Mouse (Mus musculus): ENCODE data around the gene Arpc4. TPM values are rescaled to one million over a fixed set of nuclear protein-coding genes. Genes with fewer than 3 reads are reported as not detected.

The Arpc4 gene
- polyA plus RNA-seq, 1 experiment from 2014 or later: 241 TPM

DNA sequence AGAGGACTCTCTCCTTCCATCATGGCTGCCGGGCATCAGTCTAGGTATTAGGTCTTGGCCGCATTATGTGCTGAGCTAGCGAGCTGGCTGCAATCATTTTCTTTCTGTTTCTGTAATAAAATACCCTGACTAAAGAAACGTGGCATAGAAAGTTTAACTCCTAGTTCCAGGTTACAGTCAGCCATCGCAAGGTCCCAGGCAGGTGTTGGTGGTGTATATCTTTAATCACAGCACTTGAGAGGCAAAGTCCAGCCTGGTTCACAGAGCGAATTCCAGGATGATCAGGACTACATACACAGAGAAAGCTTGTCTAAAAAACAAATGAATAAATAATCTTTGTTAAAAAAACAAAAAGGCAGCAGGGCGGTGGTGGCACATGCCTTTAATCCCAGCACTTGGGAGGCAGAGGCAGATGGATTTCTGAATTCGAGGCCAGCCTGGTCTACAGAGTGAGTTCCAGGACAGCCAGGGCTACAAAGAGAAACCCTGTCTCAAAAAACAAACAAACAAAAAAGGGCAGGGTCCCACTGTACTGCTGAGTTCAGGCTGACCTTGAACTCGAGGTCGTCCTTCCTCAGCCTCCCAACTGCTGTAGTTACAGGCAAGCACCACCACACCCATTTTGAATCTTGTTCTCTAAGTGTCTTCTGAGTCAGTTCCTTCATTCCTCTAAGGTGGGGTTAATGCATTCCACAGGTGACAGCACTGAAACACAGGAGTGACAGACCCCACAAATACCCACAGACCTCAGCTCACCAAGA lies 18.5 kb downstream of the Arpc4 start:
- DNase-seq (ENCODE audit: low read depth, low spot score): no peak
- H3K27me3 ChIP-seq: no peaks in the 10 kb centered on the region
- ChIA-PET CTCF (no interaction called here), POLR2A (no interaction called here)
- no peak for ATAC-seq
- in situ Hi-C loops (cut with MboI; ENCODE audit: low pct_unique_long_range_greater_than_20kb): no loop called here
- TF ChIP-seq CTCF (IDR thresholded peaks at IDR 0.05): no peak

- in situ Hi-C loops (cut with MboI; ENCODE audit: low pct_unique_long_range_greater_than_20kb): no loop called here
Measured at GRCm38 (mm10) chr6:113402094-113402493, 24.2 kb downstream of the Arpc4 start.

GRCm38 (mm10) chr6:113404649-113405448 lies 26.9 kb downstream of the Arpc4 start:
- POLR2A ChIA-PET: interaction anchor here (0.9 kb wide), 1 partner anchor 15 kb away, joined by 4 read pairs; no protein-coding TSS in a partner anchor
- ATAC-seq: peak; percentile 72
- DNase-seq (ENCODE audit: low read depth, low spot score): peak; percentile 19
- no peak for TF ChIP-seq CTCF (IDR thresholded peaks at IDR 0.05)
- no peaks in the 10 kb centered on the region for H3K27me3 ChIP-seq
- in situ Hi-C loops (cut with MboI; ENCODE audit: low pct_unique_long_range_greater_than_20kb): no loop called here
- CTCF ChIA-PET: interaction anchor here (0.7 to 2.5 kb wide), 3 partner anchors 15 to 65 kb away, joined by 3 to 6 read pairs (median 3); no protein-coding TSS in a partner anchor

More at GRCm38 (mm10) chr6:113402094-113402493, 24.2 kb downstream of the Arpc4 start:
- ChIA-PET POLR2A (no interaction called here), CTCF (interaction anchor here (1.4 to 1.8 kb wide), 2 partner anchors 10 to 11 kb away, joined by 3 to 5 read pairs; no protein-coding TSS in a partner anchor)
- no peak for DNase-seq (ENCODE audit: low read depth, low spot score)
- TF ChIP-seq CTCF (IDR thresholded peaks at IDR 0.05): no peak
- no peaks in the 10 kb centered on the region for H3K27me3 ChIP-seq
- ATAC-seq: no peak

- no peaks in the 10 kb centered on the region for H3K27me3 ChIP-seq
- ChIA-PET CTCF (interaction anchor here (0.7 to 2.5 kb wide), 3 partner anchors 15 to 65 kb away, joined by 3 to 6 read pairs (median 3); no protein-coding TSS in a partner anchor), POLR2A (interaction anchor here (0.7 to 0.9 kb wide), 2 partner anchors 14 to 15 kb away, joined by 3 to 4 read pairs; partner anchors contain the start of gene Rpusd3)
- in situ Hi-C loops (cut with MboI; ENCODE audit: low pct_unique_long_range_greater_than_20kb): no loop called here
- ATAC-seq: no peak
- DNase-seq (ENCODE audit: low read depth, low spot score): no peak
- no peak for TF ChIP-seq CTCF (IDR thresholded peaks at IDR 0.05)
Measured at GRCm38 (mm10) chr6:113405483-113405882, 27.6 kb downstream of the Arpc4 start.

DNA sequence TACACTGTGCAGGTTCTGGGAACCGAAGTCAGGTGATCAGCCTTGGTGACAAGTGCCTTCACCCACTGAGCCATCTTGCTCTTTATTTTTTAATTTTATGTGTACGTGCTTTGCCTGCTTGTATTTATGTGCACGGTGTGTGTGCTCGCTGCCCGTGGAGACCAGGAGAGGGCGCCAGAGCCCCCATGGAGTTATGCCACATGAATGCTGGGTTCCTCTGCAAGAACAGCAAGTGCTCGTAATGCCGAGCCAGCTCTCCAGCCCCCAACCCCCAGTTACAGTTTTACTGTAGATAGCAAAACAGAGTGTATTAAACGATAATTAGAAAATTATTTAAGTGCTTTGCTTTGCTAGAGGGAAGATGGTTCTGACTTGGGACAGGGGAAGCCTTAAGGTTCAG lies 28.8 kb downstream of the Arpc4 start:
- no peaks in the 10 kb centered on the region for H3K27me3 ChIP-seq
- no peak for ATAC-seq
- ChIA-PET CTCF (interaction anchor here (0.8 to 1.3 kb wide), 3 partner anchors 13 to 16 kb away, joined by 3 read pairs; partner anchors contain the start of gene Rpusd3), POLR2A (no interaction called here)
- TF ChIP-seq CTCF (IDR thresholded peaks at IDR 0.05): no peak
- in situ Hi-C loops (cut with MboI; ENCODE audit: low pct_unique_long_range_greater_than_20kb): no loop called here
- no peak for DNase-seq (ENCODE audit: low read depth, low spot score)

GRCm38 (mm10) chr6:113410001-113410400 lies 32.1 kb downstream of the Arpc4 start:
- ATAC-seq: no peak
- DNase-seq (ENCODE audit: low read depth, low spot score): no peak
- CTCF ChIA-PET: no interaction called here
- in situ Hi-C loops (cut with MboI; ENCODE audit: low pct_unique_long_range_greater_than_20kb): no loop called here
- POLR2A ChIA-PET: no interaction called here
- no peak for TF ChIP-seq CTCF (IDR thresholded peaks at IDR 0.05)
- no peaks in the 10 kb centered on the region for H3K27me3 ChIP-seq

DNA sequence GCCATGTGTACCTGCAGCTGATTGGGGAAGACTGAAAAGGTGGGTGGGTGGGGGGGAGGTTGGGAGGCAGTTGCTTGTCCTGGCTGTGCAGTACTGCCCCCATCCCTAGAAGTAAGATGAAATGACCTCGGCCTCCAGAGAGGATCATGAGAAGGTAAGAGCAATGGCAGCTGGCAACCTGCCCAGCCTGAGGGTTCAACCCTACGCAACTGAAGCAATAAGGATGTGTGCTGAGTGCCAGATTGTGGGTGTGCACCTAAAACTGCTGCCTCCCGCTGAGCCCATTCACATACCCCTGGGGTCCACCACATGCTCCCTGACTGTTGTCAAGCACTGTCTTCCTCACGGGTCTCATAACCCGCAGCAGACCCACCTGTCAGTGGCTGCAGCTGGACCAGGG lies 38.5 kb downstream of the Arpc4 start:
- POLR2A ChIA-PET: no interaction called here
- no peak for ATAC-seq

GRCm38 (mm10) chr6:113418441-113419198 lies 40.7 kb downstream of the Arpc4 start:
- POLR2A ChIA-PET: interaction anchor here (0.7 to 0.8 kb wide), 2 partner anchors 13 to 74 kb away, joined by 3 read pairs; no protein-coding TSS in a partner anchor
- TF ChIP-seq CTCF (IDR thresholded peaks at IDR 0.05): no peak
- peak; percentile 61 for ATAC-seq
- CTCF ChIA-PET: interaction anchor here (0.6 to 1.3 kb wide), 3 partner anchors 11 to 18 kb away, joined by 3 read pairs; no protein-coding TSS in a partner anchor
- H3K27me3 ChIP-seq: no peaks in the 10 kb centered on the region
- in situ Hi-C loops (cut with MboI; ENCODE audit: low pct_unique_long_range_greater_than_20kb): no loop called here
- no peak for DNase-seq (ENCODE audit: low read depth, low spot score)

More for the DNA sequence above, 38.5 kb downstream of the Arpc4 start:
- CTCF ChIA-PET: no interaction called here
- no peaks in the 10 kb centered on the region for H3K27me3 ChIP-seq
- in situ Hi-C loops (cut with MboI; ENCODE audit: low pct_unique_long_range_greater_than_20kb): no loop called here
- no peak for DNase-seq (ENCODE audit: low read depth, low spot score)
- TF ChIP-seq CTCF (IDR thresholded peaks at IDR 0.05): no peak

DNA sequence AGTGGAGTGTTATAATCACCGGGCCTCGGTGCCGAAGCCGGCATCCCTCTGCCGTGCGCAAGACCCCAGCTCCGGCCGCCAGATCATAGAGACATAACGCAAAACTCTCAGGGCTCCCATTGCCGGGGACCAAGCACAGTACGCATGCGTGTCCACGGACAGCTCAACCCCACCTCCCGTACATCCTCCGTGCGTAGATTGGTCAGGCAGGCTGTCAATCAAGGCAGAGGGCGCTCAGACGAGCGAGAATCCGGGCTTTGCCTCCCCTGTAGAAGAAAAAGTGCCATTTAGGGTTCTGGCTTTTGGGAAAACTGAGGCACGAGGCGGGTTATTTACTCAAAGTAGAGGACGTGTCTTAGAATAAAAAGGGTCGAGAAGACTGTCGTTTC lies 41.3 kb downstream of the Arpc4 start, which contains the start of gene Rpusd3:
TSS of gene Rpusd3 (minus strand) at position 142 of the 389 bp plus-strand sequence.
- in situ Hi-C loops (cut with MboI; ENCODE audit: low pct_unique_long_range_greater_than_20kb): no loop called here
- CTCF ChIA-PET: interaction anchor here (0.6 to 1.3 kb wide), 4 partner anchors 11 to 18 kb away, joined by 3 read pairs; no protein-coding TSS in a partner anchor
- H3K27me3 ChIP-seq: no peaks in the 10 kb centered on the region
- ATAC-seq: peak; percentile 84
- peak; percentile 83 for DNase-seq (ENCODE audit: low read depth, low spot score)
- POLR2A ChIA-PET: interaction anchor here (0.7 to 0.8 kb wide), 2 partner anchors 13 to 75 kb away, joined by 3 read pairs; no protein-coding TSS in a partner anchor
- TF ChIP-seq CTCF (IDR thresholded peaks at IDR 0.05): no peak

GRCm38 (mm10) chr6:113423000-113423399 lies 45.1 kb downstream of the Arpc4 start:
- ChIA-PET CTCF (no interaction called here), POLR2A (no interaction called here)
- H3K27me3 ChIP-seq: no peaks in the 10 kb centered on the region
- ATAC-seq: no peak
- in situ Hi-C loops (cut with MboI; ENCODE audit: low pct_unique_long_range_greater_than_20kb): no loop called here
- no peak for DNase-seq (ENCODE audit: low read depth, low spot score)
- TF ChIP-seq CTCF (IDR thresholded peaks at IDR 0.05): no peak

Data from Patski (cell line).